Mouse (Mus musculus): ENCODE data around the gene 2610528J11Rik.
"Not testable (repeated sequence)": the region's sequence is repeated elsewhere in the genome, so short reads cannot be mapped to it uniquely, and the experiment has no call there.

Gene 2610528J11Rik

GRCm38 (mm10) chr4:118542510-118543157 is 15.8 kb downstream of the 2610528J11Rik start:
- in situ Hi-C loops (cut with MboI, MseI) = no loop called here

- in situ Hi-C loops (cut with MboI, MseI) = no loop called here
These were observed 16.3 kb downstream of the 2610528J11Rik start for GRCm38 (mm10) chr4:118543158-118543530.

- in situ Hi-C loops (cut with MboI, MseI) = no loop called here
These were observed 16.9 kb downstream of the 2610528J11Rik start, which contains the start of gene Tmem125 for GRCm38 (mm10) chr4:118543592-118544260. Tmem125 (minus strand) TSS chr4:118544044.

GRCm38 (mm10) chr4:118544441-118545127 is 17.8 kb downstream of the 2610528J11Rik start:
- in situ Hi-C loops (cut with MboI, MseI) = no loop called here

GRCm38 (mm10) chr4:118547424-118548129 is 20.8 kb downstream of the 2610528J11Rik start:
- in situ Hi-C loops (cut with MboI, MseI) = not testable (repeated sequence)

- in situ Hi-C loops (cut with MboI, MseI) = not testable (repeated sequence)
These were observed 21.3 kb downstream of the 2610528J11Rik start for GRCm38 (mm10) chr4:118548130-118548480.

GRCm38 (mm10) chr4:118553039-118553649 is 26.3 kb downstream of the 2610528J11Rik start:
- in situ Hi-C loops (cut with MboI, MseI) = no loop called here

GRCm38 (mm10) chr4:118564062-118564925 is 37.5 kb downstream of the 2610528J11Rik start:
- in situ Hi-C loops (cut with MboI, MseI) = no loop called here

- in situ Hi-C loops (cut with MboI, MseI) = no loop called here
These were observed 38.1 kb downstream of the 2610528J11Rik start for GRCm38 (mm10) chr4:118564926-118565279.

- in situ Hi-C loops (cut with MboI, MseI) = no loop called here
These were observed 39.4 kb downstream of the 2610528J11Rik start for GRCm38 (mm10) chr4:118566161-118566676.

GRCm38 (mm10) chr4:118568709-118569108 is 41.9 kb downstream of the 2610528J11Rik start:
- in situ Hi-C loops (cut with MboI, MseI) = no loop called here

- in situ Hi-C loops (cut with MboI, MseI) = no loop called here
These were observed 42.5 kb downstream of the 2610528J11Rik start for GRCm38 (mm10) chr4:118569320-118569719.

- in situ Hi-C loops (cut with MboI, MseI) = no loop called here
These were observed 44.6 kb downstream of the 2610528J11Rik start for GRCm38 (mm10) chr4:118571441-118571840.

GRCm38 (mm10) chr4:118576097-118576496 is 49.3 kb downstream of the 2610528J11Rik start:
- in situ Hi-C loops (cut with MboI, MseI) = no loop called here

GRCm38 (mm10) chr4:118579313-118579712 is 52.5 kb downstream of the 2610528J11Rik start:
- in situ Hi-C loops (cut with MboI, MseI) = no loop called here

Measured in T-helper 1 cell (primary cell).